Mouse (Mus musculus) forebrain, embryonic 13.5 days (tissue): ENCODE data around the gene Sgta. TPM values are rescaled to one million over a fixed set of nuclear protein-coding genes. Genes with fewer than 3 reads are reported as not detected.

Experiments used
- ATAC-seq: fragments of 200-750 bp; cut with Nextera tagmentation; 2 replicates; pipeline ENCODE4 v1.8.0; 2017
- H3K27ac ChIP-seq: fragments of 300-500 bp; sonication (generic); 2 replicates; pipeline ENCODE4 v1.5.1; 2015; ENCODE audit warnings: inconsistent platforms, mild to moderate bottlenecking, moderate library complexity
- H3K27me3 ChIP-seq: fragments of 300-500 bp; sonication (generic); 2 replicates; pipeline ENCODE4 v1.6.1; 2015; ENCODE audit warnings: mild to moderate bottlenecking, inconsistent platforms
- H3K36me3 ChIP-seq: fragments of 300-500 bp; sonication (generic); 2 replicates; pipeline ENCODE4 v1.6.1; 2015; ENCODE audit warnings: mild to moderate bottlenecking, inconsistent platforms; ENCODE audit not compliant: poor library complexity, severe bottlenecking
- H3K4me1 ChIP-seq: fragments of 300-500 bp; sonication (generic); 2 replicates; pipeline ENCODE4 v1.6.1; 2015; ENCODE audit warnings: inconsistent platforms
- H3K4me2 ChIP-seq: fragments of 300-500 bp; sonication (generic); 2 replicates; pipeline ENCODE4 v1.6.1; 2015; ENCODE audit warnings: inconsistent platforms, mild to moderate bottlenecking, moderate library complexity
- H3K4me3 ChIP-seq: fragments of 300-500 bp; sonication (generic); 2 replicates; pipeline ENCODE4 v1.5.1; 2015; ENCODE audit warnings: mild to moderate bottlenecking, inconsistent platforms
- H3K9ac ChIP-seq: fragments of 300-500 bp; sonication (generic); 2 replicates; pipeline ENCODE4 v1.6.1; 2015; ENCODE audit warnings: mild to moderate bottlenecking, inconsistent platforms
- H3K9me3 ChIP-seq: fragments of 300-500 bp; sonication (generic); replicated peaks from 2 replicates; pipeline ENCODE4 v1.6.1; 2016; ENCODE audit warnings: inconsistent platforms
- WGBS: fragments of 180-500 bp; shearing (Covaris S2); methylation state at CpG from one replicate; pipeline ENCODE4 v1.1.7; 2015; 5-methylcytosine and 5-hydroxymethylcytosine counted together
- polyA plus RNA-seq: library from polyadenylated mRNA; unstranded; fragments of >200 nt; fragmentation: Nextera tagmentation; extraction: Ambion mirVana; gene quantifications from 2 replicates; pipeline ENCODE4 v1.2.1, GENCODE M21; 2015

Sgta gene
- polyA plus RNA-seq, 1 experiment from 2014 or later, result 273 TPM

GRCm38 (mm10) chr10:81014393-81015384 lies 45.3 kb downstream of the Sgta start, which contains the start of gene Gng7:
TSS of gene Gng7 (minus strand) at chr10:81014945.
- 9% methylated on average over 31 of the region's 31 CpGs for WGBS

GRCm38 (mm10) chr10:81010851-81011250 lies 49.1 kb downstream of the Sgta start:
- H3K4me3 ChIP-seq, result no peak overlapping the region
- H3K27me3 ChIP-seq, result no peaks in the 10 kb centered on the region
- H3K36me3 ChIP-seq, result no peaks in the 10 kb centered on the region
- no peak overlapping the region for H3K4me2 ChIP-seq
- H3K27ac ChIP-seq, result no peak overlapping the region
- H3K9me3 ChIP-seq, result no peaks in the 10 kb centered on the region
- H3K4me1 ChIP-seq, result peaks cover 12% of the 10 kb centered on the region; the same call in 1 of the 2 replicates
- WGBS, result 73% methylated on average over 6 of the region's 6 CpGs
- ATAC-seq, result no peak
- H3K9ac ChIP-seq, result no peak overlapping the region

More at GRCm38 (mm10) chr10:81014393-81015384, 45.3 kb downstream of the Sgta start, which contains the start of gene Gng7:
- Histone ChIP-seq H3K9me3 (no peaks in the 10 kb centered on the region), H3K27ac (no peak within 1 kb of the TSS), H3K4me2 (peak within 1 kb of the TSS; percentile 62), H3K4me3 (peak within 1 kb of the TSS; percentile 43), H3K36me3 (no peaks in the 10 kb centered on the region), H3K27me3 (no peaks in the 10 kb centered on the region), H3K9ac (peak within 1 kb of the TSS; percentile 68), H3K4me1 (peaks cover 12% of the 10 kb centered on the region; the same call in 1 of the 2 replicates)
- ATAC-seq, result peak; percentile 97

- Histone ChIP-seq H3K4me2 (no peak overlapping the region), H3K4me1 (0 out of 2 replicates have a peak, but pooled peaks cover 3% of the 10 kb centered on the region), H3K36me3 (no peaks in the 10 kb centered on the region), H3K27me3 (no peaks in the 10 kb centered on the region), H3K4me3 (no peak overlapping the region), H3K9me3 (no peaks in the 10 kb centered on the region), H3K27ac (no peak overlapping the region), H3K9ac (no peak overlapping the region)
- WGBS, result 36% methylated on average over 7 of the region's 7 CpGs
- no peak for ATAC-seq
These were observed 52.7 kb downstream of the Sgta start for GRCm38 (mm10) chr10:81007240-81007639.

- H3K4me2 ChIP-seq, result no peak overlapping the region
- no peak overlapping the region for H3K4me3 ChIP-seq
- 92% methylated on average over 7 of the region's 7 CpGs for WGBS
- H3K27me3 ChIP-seq, result no peaks in the 10 kb centered on the region
- H3K36me3 ChIP-seq, result no peaks in the 10 kb centered on the region
- H3K4me1 ChIP-seq, result peaks cover 10% of the 10 kb centered on the region
- no peak overlapping the region for H3K9ac ChIP-seq
- ATAC-seq, result no peak
- H3K9me3 ChIP-seq, result no peaks in the 10 kb centered on the region
- H3K27ac ChIP-seq, result no peak overlapping the region
These were observed 53.8 kb downstream of the Sgta start for GRCm38 (mm10) chr10:81006005-81006677.

- Histone ChIP-seq H3K36me3 (no peaks in the 10 kb centered on the region), H3K4me2 (peak overlapping the region; percentile 20), H3K27me3 (peaks cover 16% of the 10 kb centered on the region; the same call in 1 of the 2 replicates), H3K9me3 (no peaks in the 10 kb centered on the region), H3K4me1 (peaks cover 26% of the 10 kb centered on the region), H3K27ac (peak overlapping the region; percentile 37; the same call in 1 of the 2 replicates), H3K4me3 (no peak overlapping the region), H3K9ac (peak overlapping the region; percentile 41; the same call in 1 of the 2 replicates)
- ATAC-seq, result peak; percentile 63
- 30% methylated on average over 10 of the region's 10 CpGs for WGBS
These were observed 58.8 kb downstream of the Sgta start for GRCm38 (mm10) chr10:81001161-81001560.

- peak overlapping the region; percentile 20 for H3K4me2 ChIP-seq
- H3K27me3 ChIP-seq, result peaks cover 16% of the 10 kb centered on the region; the same call in 1 of the 2 replicates
- H3K9ac ChIP-seq, result 0 out of 2 replicates have a peak overlapping the region, but pooled peaks have one; percentile 41
These were observed 59.6 kb downstream of the Sgta start for GRCm38 (mm10) chr10:81000197-81001062.

GRCm38 (mm10) chr10:80999362-81000196 lies 60.4 kb downstream of the Sgta start:
- Histone ChIP-seq H3K4me1 (peaks cover 26% of the 10 kb centered on the region), H3K27me3 (peaks cover 20% of the 10 kb centered on the region; the same call in 1 of the 2 replicates), H3K9me3 (no peaks in the 10 kb centered on the region), H3K36me3 (no peaks in the 10 kb centered on the region), H3K4me3 (no peak overlapping the region), H3K4me2 (peak overlapping the region; percentile 42), H3K9ac (0 out of 2 replicates have a peak overlapping the region, but pooled peaks have one; percentile 38), H3K27ac (no peak overlapping the region)
- ATAC-seq, result peak; percentile 78
- 36% methylated on average over 37 of the region's 37 CpGs for WGBS

More at GRCm38 (mm10) chr10:81000197-81001062, 59.6 kb downstream of the Sgta start:
- Histone ChIP-seq H3K27ac (peak overlapping the region; percentile 37; the same call in 1 of the 2 replicates), H3K4me3 (no peak overlapping the region), H3K4me1 (peaks cover 26% of the 10 kb centered on the region), H3K9me3 (no peaks in the 10 kb centered on the region), H3K36me3 (no peaks in the 10 kb centered on the region)
- ATAC-seq, result no peak
- WGBS, result 52% methylated on average over 28 of the region's 28 CpGs

- no peak overlapping the region for H3K4me3 ChIP-seq
- no peak for ATAC-seq
- H3K9me3 ChIP-seq, result no peaks in the 10 kb centered on the region
- peaks cover 26% of the 10 kb centered on the region for H3K4me1 ChIP-seq
- no peak overlapping the region for H3K4me2 ChIP-seq
- WGBS, result 17% methylated on average over 12 of the region's 12 CpGs
- no peak overlapping the region for H3K27ac ChIP-seq
- H3K9ac ChIP-seq, result no peak overlapping the region
- peaks cover 25% of the 10 kb centered on the region; the same call in 1 of the 2 replicates for H3K27me3 ChIP-seq
- H3K36me3 ChIP-seq, result no peaks in the 10 kb centered on the region
These were observed 61.2 kb downstream of the Sgta start for GRCm38 (mm10) chr10:80998778-80999177.

- H3K9ac ChIP-seq, result peak overlapping the region; percentile 40; the same call in 1 of the 2 replicates
- peaks cover 28% of the 10 kb centered on the region; the same call in 1 of the 2 replicates for H3K27me3 ChIP-seq
- WGBS, result 39% methylated on average over 14 of the region's 14 CpGs
These were observed 62.0 kb downstream of the Sgta start for GRCm38 (mm10) chr10:80998021-80998420.

GRCm38 (mm10) chr10:80997332-80997731 lies 62.6 kb downstream of the Sgta start:
- 0 out of 2 replicates have a peak overlapping the region, but pooled peaks have one; percentile 40 for H3K9ac ChIP-seq
- no peak overlapping the region for H3K27ac ChIP-seq
- H3K27me3 ChIP-seq, result peaks cover 28% of the 10 kb centered on the region; the same call in 1 of the 2 replicates
- no peak overlapping the region for H3K4me3 ChIP-seq
- no peaks in the 10 kb centered on the region for H3K9me3 ChIP-seq
- 81% methylated on average over 8 of the region's 8 CpGs for WGBS
- peaks cover 29% of the 10 kb centered on the region for H3K4me1 ChIP-seq
- no peak for ATAC-seq
- no peak overlapping the region for H3K4me2 ChIP-seq
- H3K36me3 ChIP-seq, result no peaks in the 10 kb centered on the region

More at GRCm38 (mm10) chr10:80998021-80998420, 62.0 kb downstream of the Sgta start:
- Histone ChIP-seq H3K36me3 (no peaks in the 10 kb centered on the region), H3K27ac (no peak overlapping the region), H3K4me3 (no peak overlapping the region; the same call in 1 of the 2 replicates), H3K4me2 (no peak overlapping the region), H3K4me1 (peaks cover 29% of the 10 kb centered on the region), H3K9me3 (no peaks in the 10 kb centered on the region)
- ATAC-seq, result no peak
